Mouse (Mus musculus): ENCODE results near the gene Prkca.

The Prkca gene

GRCm38 (mm10) chr11:108336445-108336844, 7.3 kb downstream of the Prkca start:
- DNase-seq, result peak in 1 of 2 experiments; percentile 24

GRCm38 (mm10) chr11:108335536-108335935, 8.2 kb downstream of the Prkca start:
- DNase-seq, result no peak

GRCm38 (mm10) chr11:108334658-108335057, 9.1 kb downstream of the Prkca start:
- no peak for DNase-seq

GRCm38 (mm10) chr11:108333583-108334379, 9.9 kb downstream of the Prkca start:
- no peak for DNase-seq

DNA sequence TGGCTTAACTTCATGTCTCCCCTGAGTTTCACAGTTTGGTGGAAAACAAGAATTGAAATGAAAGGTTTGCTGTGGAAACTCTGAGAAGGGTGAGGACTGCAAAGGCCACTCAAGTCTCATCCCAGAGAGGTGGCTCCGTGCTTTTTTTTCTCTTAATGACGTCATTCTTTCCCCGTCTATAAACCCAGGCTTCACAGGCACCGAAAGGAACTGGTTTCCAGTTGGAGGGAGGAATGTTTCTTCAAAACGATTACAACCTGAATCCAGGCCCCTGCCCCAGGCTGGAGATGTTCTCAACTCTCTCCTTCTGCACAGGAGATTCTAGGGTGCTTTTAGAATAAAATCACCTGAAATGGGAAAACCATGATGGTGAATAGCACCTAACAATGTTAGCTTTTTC, 10.7 kb downstream of the Prkca start:
- no peak for DNase-seq

- peak; percentile 56 to 65 for DNase-seq
These were observed 12.9 kb downstream of the Prkca start for GRCm38 (mm10) chr11:108330818-108331217.

- DNase-seq, result no peak
These were observed 17.8 kb downstream of the Prkca start for GRCm38 (mm10) chr11:108325943-108326342.

DNA sequence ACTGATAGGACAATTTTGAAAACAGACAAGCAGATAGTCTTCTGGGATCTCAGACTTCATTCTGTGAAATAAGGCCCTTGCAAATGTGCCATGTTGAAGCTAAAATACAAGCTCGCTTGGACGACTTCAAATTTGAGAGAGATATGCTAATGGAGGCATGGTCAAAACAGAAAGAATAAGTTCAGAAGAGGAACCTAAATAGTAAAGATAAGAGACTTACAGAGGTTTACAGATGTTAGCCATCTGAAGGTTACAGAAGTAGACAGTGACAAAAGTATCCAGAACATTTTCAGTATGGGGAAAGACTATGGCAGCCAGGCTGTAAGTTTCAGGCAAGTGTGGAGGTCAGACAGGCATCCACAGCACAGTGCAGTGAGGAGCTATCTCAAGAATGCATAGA, 21.6 kb downstream of the Prkca start:
- DNase-seq, result no peak

- DNase-seq, result no peak
These were observed 23.2 kb downstream of the Prkca start for GRCm38 (mm10) chr11:108320561-108320960.

- no peak for DNase-seq
These were observed 24.6 kb downstream of the Prkca start for GRCm38 (mm10) chr11:108319162-108319561.

DNA sequence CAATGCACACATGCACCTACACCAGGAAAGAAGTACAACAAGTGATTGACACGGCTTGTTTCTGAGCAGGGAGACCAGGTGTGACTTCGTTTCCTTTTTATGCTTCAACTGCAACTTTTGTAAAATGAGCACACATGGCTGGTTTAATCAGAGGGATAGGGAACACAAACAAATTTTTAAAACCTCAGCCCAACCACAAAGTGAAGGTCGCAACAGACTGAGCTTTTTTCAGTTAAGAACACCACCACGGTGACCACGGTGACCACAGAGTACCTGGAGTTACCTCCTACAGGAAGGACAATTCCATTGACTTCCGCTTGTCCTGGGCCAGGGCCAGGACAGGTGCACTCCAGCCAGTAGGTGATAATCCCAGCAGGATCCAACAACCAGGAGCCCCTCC, 25.9 kb downstream of the Prkca start:
- peak in 1 of 2 experiments; percentile 30 for DNase-seq

DNA sequence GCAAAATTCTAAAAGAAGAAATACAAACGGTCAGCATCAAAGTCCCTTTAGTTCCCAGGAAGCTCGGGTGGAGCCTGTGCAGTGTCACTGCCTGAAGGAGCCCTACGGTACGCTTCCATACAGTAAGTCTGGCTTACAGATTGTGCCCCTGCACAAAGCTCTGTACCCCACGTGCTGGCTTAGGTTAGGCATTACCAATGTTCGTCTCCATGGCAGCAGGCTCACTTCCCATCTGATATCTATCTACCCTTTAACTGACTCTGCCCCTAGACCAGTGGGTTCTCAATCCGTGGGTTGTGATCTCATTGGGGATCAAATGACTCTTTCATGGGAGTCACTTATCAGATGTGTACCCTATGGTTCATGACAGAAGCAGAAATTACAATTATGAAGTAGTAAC, 28.0 kb downstream of the Prkca start:
- no peak for DNase-seq

DNA sequence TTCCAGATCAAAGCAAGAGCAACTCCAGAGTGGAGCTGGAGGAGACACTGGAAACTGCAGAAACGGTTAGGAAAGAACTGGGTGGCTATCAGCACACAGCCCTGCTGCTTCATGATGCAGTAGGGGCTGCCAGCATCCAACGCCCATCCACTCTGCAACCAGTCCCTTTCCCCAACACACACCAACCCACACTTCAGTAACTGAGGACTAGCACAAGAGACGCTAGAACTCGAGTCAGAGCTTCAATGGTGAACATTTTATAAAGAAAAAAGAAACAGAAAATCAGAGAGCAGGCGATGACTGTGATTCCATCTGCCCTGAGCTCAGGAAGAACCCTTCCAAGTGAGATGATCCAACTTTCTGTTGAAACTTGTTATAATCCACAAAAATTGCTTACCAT, 31.2 kb downstream of the Prkca start:
- no peak for DNase-seq

- no peak for DNase-seq
These were observed 31.8 kb downstream of the Prkca start for GRCm38 (mm10) chr11:108311912-108312311.

DNA sequence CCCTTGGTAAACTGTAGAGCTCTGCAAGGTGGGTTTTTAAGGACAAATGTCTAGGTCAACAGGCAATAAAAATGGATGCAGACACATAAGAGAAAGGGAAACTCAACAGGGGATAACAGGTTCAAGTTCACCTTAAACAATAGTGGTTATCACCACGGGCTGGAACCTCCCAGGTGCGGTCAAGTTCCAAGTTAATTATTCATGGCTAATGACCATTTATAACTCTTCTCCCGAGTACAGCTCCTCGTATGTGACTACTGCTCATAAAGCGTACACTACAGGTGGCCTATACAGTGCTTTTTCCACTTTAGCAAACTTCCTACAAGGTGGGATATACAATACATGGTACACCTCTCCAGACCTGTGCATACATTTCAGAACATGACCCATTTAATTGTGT, 33.9 kb downstream of the Prkca start:
- DNase-seq, result no peak

DNA sequence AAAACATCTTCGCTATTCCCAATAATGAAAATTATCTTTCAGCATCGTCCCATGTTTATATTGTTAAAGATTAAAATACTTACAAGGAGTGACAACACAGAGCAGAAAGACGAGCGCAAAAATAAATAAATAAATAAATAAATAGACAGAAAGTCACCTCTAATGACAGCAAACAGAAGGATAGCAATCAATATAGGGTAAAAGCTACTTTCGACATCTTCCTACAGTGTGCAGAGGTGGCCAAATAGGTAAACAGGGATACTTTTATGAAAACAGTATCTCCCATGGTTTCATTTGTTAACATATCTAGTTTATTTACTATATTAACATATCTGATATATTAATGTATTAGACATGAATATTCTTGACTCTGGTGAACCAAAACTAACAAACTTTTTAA, 35.5 kb downstream of the Prkca start:
- no peak for DNase-seq

DNA sequence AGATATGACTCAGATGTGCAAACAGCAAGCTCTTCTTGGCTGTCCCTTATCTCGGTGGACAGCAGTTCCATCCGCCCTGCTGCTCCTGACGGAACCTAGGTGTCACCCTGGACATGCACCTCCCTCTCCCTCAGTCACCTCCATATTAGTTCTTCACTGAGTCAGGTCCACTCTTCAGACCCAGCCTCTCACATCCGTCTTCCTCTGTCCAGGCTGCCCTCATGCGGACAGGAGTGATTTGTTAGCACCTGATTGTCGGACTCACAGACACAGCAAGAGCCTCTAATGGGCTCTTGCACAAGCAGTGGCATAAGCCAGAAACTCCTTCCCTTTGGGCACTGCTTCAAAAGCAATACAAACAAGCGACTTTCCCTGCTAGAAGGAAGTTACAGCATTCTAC, 36.5 kb downstream of the Prkca start:
- peak; percentile 67 to 81 for DNase-seq

- no peak for DNase-seq
These were observed 39.9 kb downstream of the Prkca start for GRCm38 (mm10) chr11:108303787-108304186.

DNA sequence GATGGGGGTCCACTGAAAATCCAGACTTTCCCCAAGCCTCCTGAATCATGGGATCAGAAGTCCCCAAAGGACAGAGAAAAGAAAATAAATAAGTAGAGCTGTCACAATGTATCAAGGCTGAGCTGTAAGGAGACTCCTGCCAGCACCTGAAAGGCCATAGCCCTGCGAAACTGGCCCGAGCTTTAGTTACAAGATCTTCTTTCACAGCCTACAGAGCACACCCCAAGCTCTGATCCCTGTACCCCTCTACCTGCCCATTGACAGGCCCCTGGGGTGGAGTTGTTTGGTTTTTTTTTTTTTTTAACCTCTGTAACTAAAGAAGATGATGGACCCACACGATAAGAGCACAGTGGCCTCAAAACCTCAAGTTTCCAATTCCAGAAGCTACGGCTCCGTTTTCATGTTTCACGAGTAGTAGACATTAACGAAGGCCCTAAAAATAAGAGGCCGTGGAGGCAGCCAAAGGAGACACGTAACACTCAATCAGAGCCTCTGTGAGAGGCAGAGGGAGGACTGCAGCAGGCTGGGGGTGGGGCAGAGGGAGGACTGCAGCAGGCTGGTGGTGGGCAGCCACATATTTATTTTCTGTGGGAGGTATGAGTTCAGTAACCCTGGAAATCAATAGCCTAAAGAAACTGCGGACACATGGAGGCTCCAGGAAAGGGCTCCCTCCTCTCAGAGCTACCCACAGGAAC, 41.8 kb downstream of the Prkca start:
- DNase-seq, result no peak

DNA sequence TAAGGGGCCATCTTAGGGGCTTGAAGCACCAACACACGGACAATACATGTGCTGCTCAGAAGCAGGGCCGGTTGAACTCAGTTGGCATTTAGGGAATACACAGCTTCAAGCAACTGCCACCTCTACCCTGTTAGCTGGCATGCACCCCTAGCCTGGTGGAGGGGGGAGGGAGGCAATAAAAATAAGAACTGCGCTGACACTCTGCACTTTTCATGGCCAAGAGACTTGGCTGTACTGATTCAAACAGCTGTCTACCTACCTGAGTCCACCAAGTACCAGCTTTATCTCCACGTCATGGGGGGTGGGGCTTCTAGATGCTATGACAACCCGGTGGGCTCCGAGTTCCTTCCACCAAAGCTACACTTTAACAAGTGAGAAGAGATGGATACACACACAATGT, 42.7 kb downstream of the Prkca start:
- DNase-seq, result no peak

DNA sequence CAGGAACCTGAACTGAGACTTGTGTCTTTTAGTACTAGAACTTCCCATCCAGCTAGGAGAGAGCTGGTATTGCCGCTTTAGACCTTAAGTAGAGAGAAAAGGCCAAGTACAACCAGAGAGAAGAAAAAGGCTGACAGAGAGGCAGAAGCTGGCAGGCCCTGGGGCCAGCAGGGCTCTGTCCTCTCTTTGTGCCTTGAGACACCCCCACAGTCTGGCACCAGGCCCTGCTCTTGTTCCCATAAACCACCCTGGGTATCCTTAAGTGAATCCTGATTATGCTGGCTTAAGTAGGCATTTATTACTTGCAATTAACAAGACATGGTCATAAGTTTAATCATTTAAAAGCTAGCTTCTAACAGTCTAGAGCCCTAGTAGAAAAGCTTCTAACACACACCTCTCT, 43.3 kb downstream of the Prkca start:
- no peak for DNase-seq

DNA sequence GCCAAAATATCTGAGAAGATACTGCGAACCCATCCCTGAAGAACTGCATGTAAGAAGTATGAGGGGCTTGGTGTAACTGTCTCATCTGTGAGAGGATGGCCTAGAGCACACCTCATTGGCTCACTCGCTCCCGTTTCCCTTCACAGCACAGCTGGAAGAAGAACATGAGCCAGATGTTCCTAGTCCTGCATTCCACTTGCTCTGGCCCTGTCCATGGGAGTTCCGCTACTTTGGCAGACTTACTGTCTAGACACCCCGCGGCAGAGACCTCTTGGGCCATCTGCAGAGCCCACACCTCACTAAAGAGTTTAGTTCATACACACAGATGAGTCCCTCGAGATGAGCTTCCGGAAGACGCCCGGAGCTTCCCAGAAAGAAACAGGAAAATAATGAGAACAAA, 43.8 kb downstream of the Prkca start:
- DNase-seq, result no peak

DNA sequence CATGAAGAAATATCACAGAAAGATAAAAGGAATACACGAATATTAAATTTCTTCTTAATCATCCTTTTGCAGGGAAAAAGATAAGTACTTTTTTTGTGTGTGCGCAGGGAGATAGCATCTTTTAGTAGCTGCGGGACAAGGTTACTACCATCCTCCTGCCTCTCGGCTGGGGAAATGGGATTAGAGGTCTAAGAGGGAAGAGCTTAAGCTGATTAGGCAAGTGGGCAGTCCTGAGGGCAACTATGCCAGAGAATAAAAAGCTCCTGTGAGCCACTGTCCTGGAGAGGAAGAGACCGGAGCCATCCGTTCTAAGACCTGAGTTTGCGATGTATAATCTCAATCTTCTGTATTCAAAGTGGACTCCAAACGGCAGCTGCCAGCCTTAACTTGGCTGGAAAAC, 45.8 kb downstream of the Prkca start:
- DNase-seq, result no peak

- no peak for DNase-seq
These were observed 48.4 kb downstream of the Prkca start for GRCm38 (mm10) chr11:108295373-108295772.
